Mouse (Mus musculus) liver, adult 2 months (tissue): ENCODE data around the gene Zfp334.

Experiments
- CTCF ChIP-seq: fragments of 200-500 bp; IDR thresholded peaks from 2 replicates; pipeline ENCODE4 v1.5.1; 2011; ENCODE audit warnings: low read depth, low read length, control low read depth
- POLR2A ChIP-seq: fragments of 200-500 bp; IDR thresholded peaks from 2 replicates; pipeline ENCODE4 v1.6.1; 2011; ENCODE audit warnings: low read length, control low read depth; ENCODE audit not compliant: insufficient read depth; ENCODE audit errors: extremely low read depth

- no peak for TF ChIP-seq CTCF
- no peak for TF ChIP-seq POLR2A
Measured at GRCm38 (mm10) chr2:165368496-165368895, 19.6 kb downstream of the Zfp334 start, which contains the start of gene Zfp663.
